Mouse (Mus musculus): ENCODE data around the gene Ppp1r14b. TPM values are rescaled to one million over a fixed set of nuclear protein-coding genes. Genes with fewer than 3 reads are reported as not detected.

Ppp1r14b gene
- polyA plus RNA-seq, 1 experiment from 2014 or later, result 188 TPM

GRCm38 (mm10) chr19:6949951-6950350, 24.8 kb upstream of the Ppp1r14b start:
- WGBS, result 51% methylated on average over 5 of the region's 5 CpGs
- Histone ChIP-seq H3K4me2 (peak overlapping the region; percentile 90), H3K4me3 (peak overlapping the region; percentile 62), H3K9me3 (no peaks in the 10 kb centered on the region), H3K9ac (peak overlapping the region; percentile 69), H3K4me1 (peaks cover 23% of the 10 kb centered on the region), H3K36me3 (replicated peaks) (0 out of 2 replicates have a peak, but pooled peaks cover 3% of the 10 kb centered on the region), H3K27ac (peak overlapping the region; percentile 94; the same call in 1 of the 2 replicates), H3K27me3 (replicated peaks) (no peaks in the 10 kb centered on the region)
- ATAC-seq (replicated peaks), result no peak

GRCm38 (mm10) chr19:6950613-6951153, 24.1 kb upstream of the Ppp1r14b start:
- Histone ChIP-seq H3K36me3 (replicated peaks) (0 out of 2 replicates have a peak, but pooled peaks cover 3% of the 10 kb centered on the region), H3K4me1 (peaks cover 23% of the 10 kb centered on the region), H3K4me2 (peak overlapping the region; percentile 90)

GRCm38 (mm10) chr19:6951381-6951968, 23.3 kb upstream of the Ppp1r14b start:
- peak overlapping the region; percentile 94 for H3K27ac ChIP-seq
- no peaks in the 10 kb centered on the region for H3K27me3 ChIP-seq (replicated peaks)
- peak; percentile 86 for ATAC-seq (replicated peaks)
- H3K4me2 ChIP-seq, result peak overlapping the region; percentile 90
- no peaks in the 10 kb centered on the region for H3K9me3 ChIP-seq
- peak overlapping the region; percentile 62 for H3K4me3 ChIP-seq
- H3K9ac ChIP-seq, result peak overlapping the region; percentile 69
- WGBS, result under 1% methylated on average over 35 of the region's 35 CpGs
- H3K36me3 ChIP-seq (replicated peaks), result no peaks in the 10 kb centered on the region
- H3K4me1 ChIP-seq, result peaks cover 23% of the 10 kb centered on the region

More at GRCm38 (mm10) chr19:6950613-6951153, 24.1 kb upstream of the Ppp1r14b start:
- Histone ChIP-seq H3K9ac (peak overlapping the region; percentile 69), H3K27ac (peak overlapping the region; percentile 94), H3K4me3 (peak overlapping the region; percentile 62), H3K27me3 (replicated peaks) (no peaks in the 10 kb centered on the region), H3K9me3 (no peaks in the 10 kb centered on the region)
- ATAC-seq (replicated peaks), result peak; percentile 57
- under 1% methylated on average over 28 of the region's 28 CpGs for WGBS

- H3K4me2 ChIP-seq, result peak overlapping the region; percentile 90
- H3K9ac ChIP-seq, result peak overlapping the region; percentile 61
- H3K4me3 ChIP-seq, result peak overlapping the region; percentile 62
- H3K27ac ChIP-seq, result peak overlapping the region; percentile 94
- ATAC-seq (replicated peaks), result peak; percentile 35
- H3K9me3 ChIP-seq, result no peaks in the 10 kb centered on the region
- H3K4me1 ChIP-seq, result peaks cover 23% of the 10 kb centered on the region
- H3K27me3 ChIP-seq (replicated peaks), result no peaks in the 10 kb centered on the region
- no peaks in the 10 kb centered on the region for H3K36me3 ChIP-seq (replicated peaks)
- 4% methylated on average over 31 of the region's 31 CpGs for WGBS
Observed at GRCm38 (mm10) chr19:6951994-6952711, 22.6 kb upstream of the Ppp1r14b start.

GRCm38 (mm10) chr19:6952712-6953037, 22.1 kb upstream of the Ppp1r14b start:
- ATAC-seq (replicated peaks), result no peak
- peak overlapping the region; percentile 62 for H3K4me3 ChIP-seq

GRCm38 (mm10) chr19:6954046-6954445, 20.7 kb upstream of the Ppp1r14b start:
- 56% methylated on average over 9 of the region's 9 CpGs for WGBS
- Histone ChIP-seq H3K4me2 (no peak overlapping the region), H3K4me1 (peaks cover 23% of the 10 kb centered on the region), H3K27me3 (replicated peaks) (no peaks in the 10 kb centered on the region), H3K9ac (no peak overlapping the region), H3K9me3 (no peaks in the 10 kb centered on the region), H3K4me3 (no peak overlapping the region), H3K27ac (no peak overlapping the region), H3K36me3 (replicated peaks) (no peaks in the 10 kb centered on the region)
- ATAC-seq (replicated peaks), result no peak

More at GRCm38 (mm10) chr19:6952712-6953037, 22.1 kb upstream of the Ppp1r14b start:
- H3K36me3 ChIP-seq (replicated peaks), result no peaks in the 10 kb centered on the region
- H3K9ac ChIP-seq, result peak overlapping the region; percentile 61
- H3K27ac ChIP-seq, result peak overlapping the region; percentile 94
- peaks cover 23% of the 10 kb centered on the region for H3K4me1 ChIP-seq
- WGBS, result 19% methylated on average over 3 of the region's 3 CpGs
- peak overlapping the region; percentile 90 for H3K4me2 ChIP-seq
- no peaks in the 10 kb centered on the region for H3K27me3 ChIP-seq (replicated peaks)
- no peaks in the 10 kb centered on the region for H3K9me3 ChIP-seq

- no peaks in the 10 kb centered on the region for H3K27me3 ChIP-seq (replicated peaks)
- ATAC-seq (replicated peaks), result no peak
- peaks cover 14% of the 10 kb centered on the region for H3K4me1 ChIP-seq
- H3K36me3 ChIP-seq (replicated peaks), result no peaks in the 10 kb centered on the region
- H3K9me3 ChIP-seq, result no peaks in the 10 kb centered on the region
- H3K9ac ChIP-seq, result no peak overlapping the region
- WGBS, result 91% methylated on average over 7 of the region's 7 CpGs
- no peak overlapping the region for H3K4me2 ChIP-seq
- no peak overlapping the region for H3K27ac ChIP-seq
- H3K4me3 ChIP-seq, result no peak overlapping the region
Observed at GRCm38 (mm10) chr19:6955424-6955823, 19.3 kb upstream of the Ppp1r14b start.

- Histone ChIP-seq H3K36me3 (replicated peaks) (no peaks in the 10 kb centered on the region), H3K4me3 (no peak overlapping the region), H3K9me3 (no peaks in the 10 kb centered on the region), H3K27ac (no peak overlapping the region), H3K4me1 (peaks cover 13% of the 10 kb centered on the region), H3K9ac (no peak overlapping the region), H3K27me3 (replicated peaks) (no peaks in the 10 kb centered on the region), H3K4me2 (no peak overlapping the region)
- ATAC-seq (replicated peaks), result no peak
- 81% methylated on average over 10 of the region's 10 CpGs for WGBS
Observed at GRCm38 (mm10) chr19:6956461-6956860, 18.3 kb upstream of the Ppp1r14b start.

GRCm38 (mm10) chr19:6968491-6969271, 6.1 kb upstream of the Ppp1r14b start:
- Histone ChIP-seq H3K4me3 (peak overlapping the region; percentile 29), H3K36me3 (replicated peaks) (no peaks in the 10 kb centered on the region), H3K4me1 (peaks cover 12% of the 10 kb centered on the region), H3K9me3 (no peaks in the 10 kb centered on the region), H3K9ac (no peak overlapping the region), H3K27ac (no peak overlapping the region), H3K27me3 (replicated peaks) (peaks cover 22% of the 10 kb centered on the region), H3K4me2 (peak overlapping the region; percentile 37)
- no peak for ATAC-seq (replicated peaks)
- 16% methylated on average over 15 of the region's 15 CpGs for WGBS

- H3K4me2 ChIP-seq, result peak overlapping the region; percentile 37
- H3K36me3 ChIP-seq (replicated peaks), result no peaks in the 10 kb centered on the region
- no peaks in the 10 kb centered on the region for H3K9me3 ChIP-seq
- ATAC-seq (replicated peaks), result no peak
- no peak overlapping the region for H3K9ac ChIP-seq
- WGBS, result under 1% methylated on average over 19 of the region's 20 CpGs
- H3K4me3 ChIP-seq, result peak overlapping the region; percentile 29
- H3K27ac ChIP-seq, result no peak overlapping the region
- H3K4me1 ChIP-seq, result peaks cover 17% of the 10 kb centered on the region
- H3K27me3 ChIP-seq (replicated peaks), result peaks cover 22% of the 10 kb centered on the region
Observed at GRCm38 (mm10) chr19:6969291-6969664, 5.5 kb upstream of the Ppp1r14b start.

GRCm38 (mm10) chr19:6969665-6970381, 4.9 kb upstream of the Ppp1r14b start:
- H3K9ac ChIP-seq, result no peak overlapping the region
- peak overlapping the region; percentile 37 for H3K4me2 ChIP-seq
- no peaks in the 10 kb centered on the region for H3K36me3 ChIP-seq (replicated peaks)
- H3K27me3 ChIP-seq (replicated peaks), result peaks cover 22% of the 10 kb centered on the region
- ATAC-seq (replicated peaks), result no peak
- peak overlapping the region; percentile 29 for H3K4me3 ChIP-seq
- WGBS, result 2% methylated on average over 46 of the region's 55 CpGs
- H3K27ac ChIP-seq, result no peak overlapping the region
- H3K4me1 ChIP-seq, result peaks cover 17% of the 10 kb centered on the region
- H3K9me3 ChIP-seq, result no peaks in the 10 kb centered on the region

Measured in midbrain, embryonic 15.5 days (tissue).